Mouse (Mus musculus): ENCODE measurements around the gene Npy4r.

DNA sequence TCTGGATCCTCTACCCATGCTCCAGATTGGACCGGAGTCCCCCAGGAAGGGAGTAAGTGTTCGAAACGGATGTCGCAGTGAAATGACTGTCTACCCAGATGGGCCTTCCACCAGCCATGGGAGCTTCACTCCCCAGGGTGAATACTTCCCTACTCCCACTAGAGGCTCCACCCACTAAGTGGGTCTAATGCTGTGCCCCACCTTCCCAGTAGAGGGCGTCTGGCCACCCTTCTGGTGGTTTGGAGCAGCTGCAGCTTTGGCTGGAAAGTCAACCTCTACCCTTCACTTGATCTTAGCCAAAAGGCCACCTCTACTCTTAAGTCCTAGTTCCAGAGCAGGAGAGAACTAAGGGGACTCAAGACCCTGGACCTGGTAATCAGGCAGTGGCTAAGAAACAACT is 36.3 kb upstream of the Npy4r start:
- TF ChIP-seq CTCF (IDR thresholded peaks at IDR 0.05), result peak; percentile 85
- TF ChIP-seq EP300 (IDR thresholded peaks at IDR 0.05), result no peak
